Mouse (Mus musculus): ENCODE data around the gene Csnk2b.
A peak's percentile ranks its signal among the peaks of the same experiment; 100 is the strongest.
"Not testable (repeated sequence)": the region's sequence is repeated elsewhere in the genome, so short reads cannot be mapped to it uniquely, and the experiment has no call there.

Gene Csnk2b

GRCm38 (mm10) chr17:35147922-35148639 is 26.2 kb upstream of the Csnk2b start:
- no peak for DNase-seq

GRCm38 (mm10) chr17:35147348-35147747 is 25.5 kb upstream of the Csnk2b start:
- DNase-seq = no peak

GRCm38 (mm10) chr17:35146139-35146538 is 24.3 kb upstream of the Csnk2b start:
- no peak for DNase-seq

GRCm38 (mm10) chr17:35141971-35142370 is 20.1 kb upstream of the Csnk2b start:
- no peak for DNase-seq

GRCm38 (mm10) chr17:35140490-35140996 is 18.7 kb upstream of the Csnk2b start:
- DNase-seq = peak; percentile 26

GRCm38 (mm10) chr17:35139269-35139668 is 17.4 kb upstream of the Csnk2b start:
- no peak for DNase-seq

GRCm38 (mm10) chr17:35135591-35136320 is 13.9 kb upstream of the Csnk2b start:
- DNase-seq = no peak

- DNase-seq = peak; percentile 97
Observed at GRCm38 (mm10) chr17:35134801-35135590, 13.1 kb upstream of the Csnk2b start, which contains the start of gene Bag6. Gene Bag6 (plus strand): TSS chr17:35135178.

- no peak for DNase-seq
Observed at GRCm38 (mm10) chr17:35133517-35133916, 11.7 kb upstream of the Csnk2b start.

GRCm38 (mm10) chr17:35132174-35132560 is 10.3 kb upstream of the Csnk2b start:
- no peak for DNase-seq

- no peak for DNase-seq
Observed at GRCm38 (mm10) chr17:35131500-35132173, 9.8 kb upstream of the Csnk2b start, which contains the start of gene Apom. Gene Apom (minus strand): TSS chr17:35132050.

GRCm38 (mm10) chr17:35131038-35131437 is 9.2 kb upstream of the Csnk2b start:
- DNase-seq = no peak

- DNase-seq = no peak
Observed at GRCm38 (mm10) chr17:35128996-35129395, 7.1 kb upstream of the Csnk2b start.

- no peak for DNase-seq
Observed at GRCm38 (mm10) chr17:35127017-35127416, 5.2 kb upstream of the Csnk2b start.

- peak; percentile 87 for DNase-seq
Observed at GRCm38 (mm10) chr17:35126206-35126611, 4.4 kb upstream of the Csnk2b start, which contains the start of gene D17H6S53E. Gene D17H6S53E (plus strand): TSS chr17:35126373.

- no peak for DNase-seq
Observed at GRCm38 (mm10) chr17:35125578-35125977, 3.7 kb upstream of the Csnk2b start.

- DNase-seq = no peak
Observed at GRCm38 (mm10) chr17:35125081-35125480, 3.2 kb upstream of the Csnk2b start.

GRCm38 (mm10) chr17:35124261-35124896 is 2.5 kb upstream of the Csnk2b start:
- not testable (repeated sequence) for DNase-seq

- DNase-seq = not testable (repeated sequence)
Observed at GRCm38 (mm10) chr17:35123287-35123686, 1.4 kb upstream of the Csnk2b start.

- peak; percentile 99 for DNase-seq
Observed at GRCm38 (mm10) chr17:35121143-35121799, 582 bp downstream of the Csnk2b start, which contains the start of gene Gpank1. Gene Gpank1 (plus strand): TSS chr17:35121455.

- peak; percentile 68 for DNase-seq
Observed at GRCm38 (mm10) chr17:35120745-35121142, 1.1 kb downstream of the Csnk2b start.
